Mouse (Mus musculus): ENCODE measurements at regions not wholly inside any gene's neighbourhood (a gene's known extent, or its start where the extent isn't known, plus 50 kb on each side); places are given as distances from the start of the nearest gene placed in this dataset.

GRCm38 (mm10) chr11:14769008-14769407 is 169.9 kb downstream of the Pom121l12 start:
- no peak for DNase-seq (ENCODE audit: inconsistent age in 2 of 2, low spot score in 1 of 2)

GRCm38 (mm10) chr11:14769448-14770357 is 170.6 kb downstream of the Pom121l12 start:
- DNase-seq (ENCODE audit: inconsistent age in 2 of 2, low spot score in 1 of 2): peak in 1 of 2 experiments; percentile 20

- DNase-seq (ENCODE audit: inconsistent age in 2 of 2, low spot score in 1 of 2): no peak
Observed at GRCm38 (mm10) chr11:14798314-14798713, 199.2 kb downstream of the Pom121l12 start.

- DNase-seq (ENCODE audit: inconsistent age in 2 of 2, low spot score in 1 of 2): no peak
Observed at GRCm38 (mm10) chr11:14799227-14799626, 200.2 kb downstream of the Pom121l12 start.

- no peak for DNase-seq (ENCODE audit: inconsistent age in 2 of 2, low spot score in 1 of 2)
Observed at GRCm38 (mm10) chr11:14818936-14819335, 219.9 kb downstream of the Pom121l12 start.
